Mouse (Mus musculus) thymus, postnatal 10 days (tissue): ENCODE results near the gene Hyou1.
"Not testable (repeated sequence)": the region's sequence is repeated elsewhere in the genome, so short reads cannot be mapped to it uniquely, and the experiment has no call there.

Experiments used
- DNase-seq, 2 experiments: peaks; one replicate each; pipeline ENCODE4 v3.0.0; 2021; ENCODE audit warnings: low spot score in 2 of 2

The Hyou1 gene

GRCm38 (mm10) chr9:44379054-44379834, at the start of gene Hyou1:
Gene Hyou1 (plus strand): TSS chr9:44379490.
- DNase-seq = peak; percentile 98 to 99

GRCm38 (mm10) chr9:44330736-44331135, 48.6 kb upstream of the Hyou1 start:
- DNase-seq = no peak

- DNase-seq = no peak
Measured at GRCm38 (mm10) chr9:44332918-44333638, 46.2 kb upstream of the Hyou1 start.

GRCm38 (mm10) chr9:44334396-44335330, 44.6 kb upstream of the Hyou1 start, which contains the start of gene H2afx:
Gene H2afx (plus strand): TSS chr9:44334694.
- peak; percentile 96 to 99 for DNase-seq

- DNase-seq = no peak
Measured at GRCm38 (mm10) chr9:44335331-44336092, 43.8 kb upstream of the Hyou1 start.

GRCm38 (mm10) chr9:44336093-44336406, 43.2 kb upstream of the Hyou1 start:
- DNase-seq = no peak

GRCm38 (mm10) chr9:44336513-44336912, 42.8 kb upstream of the Hyou1 start:
- not testable (repeated sequence) for DNase-seq

GRCm38 (mm10) chr9:44336964-44337363, 42.3 kb upstream of the Hyou1 start:
- no peak for DNase-seq

GRCm38 (mm10) chr9:44337436-44338169, 41.7 kb upstream of the Hyou1 start:
- no peak for DNase-seq

- no peak for DNase-seq
Measured at GRCm38 (mm10) chr9:44338574-44338973, 40.7 kb upstream of the Hyou1 start.

- no peak for DNase-seq
Measured at GRCm38 (mm10) chr9:44341487-44341886, 37.8 kb upstream of the Hyou1 start.

GRCm38 (mm10) chr9:44342173-44342572, 37.1 kb upstream of the Hyou1 start:
- DNase-seq = no peak

GRCm38 (mm10) chr9:44342605-44343004, 36.7 kb upstream of the Hyou1 start:
- DNase-seq = no peak

GRCm38 (mm10) chr9:44343290-44343689, 36.0 kb upstream of the Hyou1 start:
- DNase-seq = no peak

- DNase-seq = peak; percentile 77 to 78
Measured at GRCm38 (mm10) chr9:44343781-44344421, 35.4 kb upstream of the Hyou1 start, which contains the start of gene Hmbs. Gene Hmbs (minus strand): TSS chr9:44344228.

- DNase-seq = no peak
Measured at GRCm38 (mm10) chr9:44345570-44346433, 33.5 kb upstream of the Hyou1 start.

GRCm38 (mm10) chr9:44347166-44347565, 32.1 kb upstream of the Hyou1 start:
- no peak for DNase-seq

GRCm38 (mm10) chr9:44347621-44348020, 31.7 kb upstream of the Hyou1 start:
- no peak for DNase-seq

- no peak for DNase-seq
Measured at GRCm38 (mm10) chr9:44348546-44348945, 30.7 kb upstream of the Hyou1 start.
